Mouse (Mus musculus) cerebellum, adult 2 months (tissue): Measurements from ENCODE around the gene Cabp2.

Experiments used
- CTCF ChIP-seq: fragments of 200-500 bp; IDR thresholded peaks from 2 replicates; pipeline ENCODE4 v1.5.1; 2011; ENCODE audit warnings: low read depth, mild to moderate bottlenecking, control low read depth, low read length, moderate library complexity, borderline replicate concordance; ENCODE audit not compliant: insufficient read depth
- POLR2A ChIP-seq: fragments of 200-500 bp; IDR thresholded peaks from 2 replicates; pipeline ENCODE4 v1.6.1; 2011; ENCODE audit warnings: low read length, control low read depth, borderline replicate concordance; ENCODE audit not compliant: insufficient read depth

DNA sequence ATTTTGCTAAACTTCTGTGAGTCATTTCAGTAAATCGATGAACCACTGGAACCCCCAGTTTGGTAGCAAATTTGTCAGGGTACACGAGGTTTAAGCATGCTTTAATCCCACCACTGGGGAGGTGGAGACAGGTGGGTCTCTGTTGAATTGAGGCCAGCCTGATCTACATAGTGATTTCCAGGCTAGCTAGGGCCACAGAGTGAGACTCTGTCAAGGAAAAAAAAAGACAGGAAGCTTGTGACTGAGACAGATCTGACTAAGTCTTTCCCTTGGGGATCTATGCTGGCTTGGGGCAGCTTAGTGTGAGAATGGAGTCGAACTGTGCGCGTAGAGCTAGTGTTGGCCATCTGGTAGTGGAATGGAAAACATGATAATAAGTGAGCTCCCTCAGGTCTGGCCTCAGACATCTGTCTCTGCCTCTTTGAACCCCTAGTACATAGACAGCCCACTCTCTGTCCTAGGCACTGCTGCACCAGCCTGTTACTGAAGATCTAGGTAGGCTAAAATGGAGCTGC, 28.8 kb upstream of the Cabp2 start:
- TF ChIP-seq CTCF = no peak
- no peak for TF ChIP-seq POLR2A
